Mouse (Mus musculus): ENCODE data around the gene Prkce. TPM values are rescaled to one million over a fixed set of nuclear protein-coding genes. Genes with fewer than 3 reads are reported as not detected.

Gene Prkce
- polyA plus RNA-seq, 1 experiment from 2014 or later = 6.7 TPM

DNA sequence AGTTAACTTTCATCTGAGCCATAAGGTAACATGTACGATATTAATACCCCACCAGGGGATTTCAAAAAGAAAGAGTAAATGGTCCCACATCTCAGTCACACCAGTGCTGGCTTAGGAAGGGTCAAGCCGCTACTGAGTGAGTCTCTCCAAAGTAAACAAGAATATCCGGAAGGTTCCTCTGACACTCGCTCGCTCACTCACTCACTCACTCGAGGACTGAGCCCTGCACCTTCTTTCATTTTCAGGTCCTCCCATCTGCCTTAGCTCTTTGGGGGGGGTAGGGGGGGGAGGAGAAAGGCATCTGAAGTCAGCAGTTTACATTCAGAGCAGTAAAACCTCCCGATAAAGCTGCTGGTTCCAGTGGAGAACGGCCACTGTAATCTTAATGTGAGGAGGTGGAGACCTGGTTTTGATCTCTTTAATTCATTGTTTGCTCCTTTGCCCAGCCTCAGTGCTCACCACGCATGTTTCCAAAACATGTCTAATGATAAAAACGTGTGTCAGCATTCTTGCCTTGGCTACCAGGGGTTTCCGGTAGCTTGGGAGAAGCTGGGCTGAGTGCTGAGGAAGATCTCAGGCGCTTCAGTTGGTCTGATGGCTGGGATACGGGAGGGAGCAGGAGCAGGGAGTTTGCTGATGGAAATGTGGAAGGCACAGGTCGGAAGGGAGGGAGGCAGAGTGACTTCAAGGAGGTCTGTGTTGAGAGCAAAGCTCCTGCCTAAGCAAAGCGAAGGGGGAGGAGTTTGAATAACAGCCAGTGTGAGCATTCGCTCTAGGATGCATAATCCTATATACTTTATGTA lies 161.9 kb downstream of the Prkce start:
- Histone ChIP-seq H3K27me3 (no peaks in the 10 kb centered on the region), H3K4me3 (no peak overlapping the region), H3K4me2 (peak overlapping the region; percentile 44), H3K9me3 (no peaks in the 10 kb centered on the region), H3K4me1 (peaks cover 35% of the 10 kb centered on the region), H3K36me3 (no peaks in the 10 kb centered on the region), H3K27ac (peak overlapping the region; percentile 41; the same call in 1 of the 2 replicates), H3K9ac (no peak overlapping the region)
- peak; percentile 43; the same call in 1 of the 2 replicates for ATAC-seq (ENCODE audit: borderline replicate concordance, extremely low read depth, low FRiP score, low TSS enrichment)
- WGBS = 6% methylated on average over 16 of the region's 16 CpGs

DNA sequence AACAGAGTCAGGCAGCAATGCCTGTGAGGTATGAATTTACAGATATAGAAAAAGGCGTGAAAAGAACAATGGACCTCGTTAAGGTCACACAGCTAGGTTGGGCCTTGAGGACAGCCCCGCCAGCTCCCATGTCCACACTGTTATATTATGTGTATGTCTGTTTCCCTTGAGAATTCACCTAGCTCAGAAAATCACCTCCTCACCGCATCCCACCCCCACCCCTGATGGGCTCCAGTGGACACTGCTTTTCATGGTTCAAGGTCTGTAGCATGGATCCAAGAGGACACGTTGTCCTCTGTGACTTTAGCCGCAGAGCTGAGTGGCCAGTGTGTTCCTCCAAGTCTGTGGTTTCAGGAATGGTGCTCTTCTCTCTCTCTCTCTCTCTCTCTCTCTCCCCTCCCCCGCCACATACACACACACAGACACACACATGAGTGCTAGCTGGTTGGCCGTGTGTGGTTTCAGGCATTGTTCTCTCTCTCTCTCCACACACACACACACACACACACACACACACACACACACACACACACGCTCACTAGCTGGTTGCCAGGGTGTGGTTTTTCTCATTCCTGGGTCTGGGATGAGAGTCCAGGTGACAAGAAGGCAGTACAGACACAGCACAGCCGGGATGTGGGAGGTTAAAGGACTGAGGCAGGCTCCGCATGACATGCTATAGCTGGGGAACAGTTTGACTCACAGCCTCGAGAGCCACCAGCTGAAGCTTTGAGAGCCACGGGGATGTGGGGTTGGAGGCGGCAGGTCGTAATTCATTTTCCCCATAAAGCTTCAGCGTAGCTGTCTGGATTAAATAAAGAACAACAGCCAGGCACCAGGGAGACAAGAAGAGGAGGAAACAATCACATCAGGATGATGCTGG lies 162.7 kb downstream of the Prkce start:
- 41% methylated on average over 15 of the region's 16 CpGs for WGBS
- Histone ChIP-seq H3K4me1 (peaks cover 35% of the 10 kb centered on the region), H3K9me3 (no peaks in the 10 kb centered on the region), H3K4me3 (no peak overlapping the region), H3K27ac (peak overlapping the region; percentile 41; the same call in 1 of the 2 replicates), H3K36me3 (no peaks in the 10 kb centered on the region), H3K27me3 (no peaks in the 10 kb centered on the region), H3K4me2 (peak overlapping the region; percentile 44; the same call in 1 of the 2 replicates), H3K9ac (no peak overlapping the region)
- ATAC-seq (ENCODE audit: borderline replicate concordance, extremely low read depth, low FRiP score, low TSS enrichment) = peak; percentile 13; the same call in 1 of the 2 replicates

DNA sequence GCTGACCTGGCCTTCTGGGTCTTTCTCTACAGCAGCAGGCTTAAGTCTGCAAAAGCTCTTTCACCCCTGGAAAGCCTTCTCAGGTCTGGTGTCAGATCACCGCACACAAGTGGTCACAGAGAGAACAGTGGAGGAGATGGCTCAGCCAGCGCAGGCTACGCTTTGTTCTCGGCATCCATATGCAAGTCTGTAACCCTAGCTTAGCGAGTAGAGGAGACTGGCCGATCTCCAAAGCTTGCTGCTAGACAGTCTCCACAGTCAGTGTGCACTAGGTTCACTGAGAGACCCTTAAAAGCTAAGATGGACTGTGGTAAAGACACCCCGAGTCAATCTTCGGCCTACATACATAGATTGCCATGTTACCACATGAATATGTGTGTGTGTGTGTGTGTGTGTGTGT lies 164.2 kb downstream of the Prkce start:
- Histone ChIP-seq H3K36me3 (no peaks in the 10 kb centered on the region), H3K4me2 (no peak overlapping the region), H3K4me3 (no peak overlapping the region), H3K27me3 (no peaks in the 10 kb centered on the region), H3K9ac (no peak overlapping the region), H3K4me1 (peaks cover 40% of the 10 kb centered on the region), H3K9me3 (no peaks in the 10 kb centered on the region), H3K27ac (0 out of 2 replicates have a peak overlapping the region, but pooled peaks have one; percentile 10)
- no peak for ATAC-seq (ENCODE audit: borderline replicate concordance, extremely low read depth, low FRiP score, low TSS enrichment)
- WGBS = 76% methylated on average over 8 of the region's 8 CpGs

DNA sequence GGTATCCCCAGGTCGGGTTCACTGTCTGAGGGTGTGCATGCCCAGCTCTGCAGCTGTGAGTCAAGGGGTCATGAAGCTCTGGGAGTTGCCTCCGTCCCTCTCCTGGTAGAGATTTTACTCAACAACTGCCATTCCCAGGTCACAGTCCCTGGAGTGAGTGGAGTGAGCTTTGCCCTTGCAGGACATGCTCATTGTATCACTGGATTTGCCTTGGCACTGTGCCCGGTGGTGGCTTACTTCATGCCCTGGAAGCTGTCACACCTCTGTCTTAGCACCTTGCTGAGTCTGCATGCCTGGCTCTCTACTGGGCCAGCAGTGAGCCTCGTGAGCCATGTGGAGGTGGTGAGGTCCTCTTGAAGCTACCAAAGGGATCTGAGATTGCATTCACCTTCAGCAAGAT lies 167.4 kb downstream of the Prkce start:
- H3K4me3 ChIP-seq = no peak overlapping the region
- no peak overlapping the region for H3K4me2 ChIP-seq
- no peaks in the 10 kb centered on the region for H3K36me3 ChIP-seq
- peaks cover 25% of the 10 kb centered on the region for H3K4me1 ChIP-seq
- H3K9me3 ChIP-seq = no peaks in the 10 kb centered on the region
- ATAC-seq (ENCODE audit: borderline replicate concordance, extremely low read depth, low FRiP score, low TSS enrichment) = no peak
- 78% methylated on average over 4 of the region's 4 CpGs for WGBS
- H3K27me3 ChIP-seq = no peaks in the 10 kb centered on the region
- H3K27ac ChIP-seq = no peak overlapping the region
- H3K9ac ChIP-seq = no peak overlapping the region

DNA sequence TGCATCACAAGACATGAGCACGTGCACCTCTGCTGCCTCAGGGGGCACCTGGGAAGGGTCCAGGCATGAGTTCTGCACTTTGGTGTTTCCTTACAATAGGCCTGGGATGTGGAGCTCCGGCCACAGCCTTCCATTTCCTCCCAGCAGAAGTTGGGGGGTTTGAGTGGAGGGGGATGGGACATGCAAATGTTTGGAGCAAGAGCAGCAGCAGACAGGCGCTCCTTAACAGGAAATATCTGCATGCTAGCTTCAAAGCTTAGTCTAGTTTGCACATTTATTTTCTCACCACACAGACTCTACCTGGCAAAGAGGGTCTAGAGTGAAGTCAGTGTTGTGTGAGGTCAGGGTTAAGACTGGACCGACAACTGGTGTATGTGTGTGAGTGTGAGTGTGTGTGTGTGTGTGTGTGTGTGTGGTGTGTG lies 169.1 kb downstream of the Prkce start:
- H3K9me3 ChIP-seq = no peaks in the 10 kb centered on the region
- H3K36me3 ChIP-seq = no peaks in the 10 kb centered on the region
- H3K27me3 ChIP-seq = no peaks in the 10 kb centered on the region
- 27% methylated on average over 4 of the region's 4 CpGs for WGBS
- no peak overlapping the region for H3K4me3 ChIP-seq
- H3K4me2 ChIP-seq = no peak overlapping the region
- no peak overlapping the region for H3K9ac ChIP-seq
- H3K4me1 ChIP-seq = peaks cover 8% of the 10 kb centered on the region
- peak overlapping the region; percentile 30 for H3K27ac ChIP-seq
- ATAC-seq (ENCODE audit: borderline replicate concordance, extremely low read depth, low FRiP score, low TSS enrichment) = peak; percentile 62

DNA sequence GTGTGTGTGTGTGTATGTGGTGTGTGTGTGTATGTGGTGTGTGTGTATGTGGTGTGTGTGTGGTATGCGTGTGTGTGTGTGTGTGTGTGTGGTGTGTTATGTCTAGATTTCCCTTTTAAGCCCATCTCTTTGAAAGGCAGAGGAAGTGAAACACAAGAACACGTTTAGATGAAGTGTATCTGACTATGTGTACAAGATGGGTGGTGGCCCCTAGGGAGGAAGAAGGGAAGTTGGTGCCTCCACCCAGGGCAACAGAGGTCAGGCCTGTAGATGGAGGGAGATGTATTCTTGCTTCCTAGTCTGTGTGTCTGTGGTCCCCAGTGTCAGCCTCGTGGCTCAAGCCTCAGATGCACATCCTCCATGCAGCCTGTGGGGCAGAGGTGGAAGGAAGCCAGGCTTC lies 169.5 kb downstream of the Prkce start:
- no peaks in the 10 kb centered on the region for H3K27me3 ChIP-seq
- WGBS = 38% methylated on average over 3 of the region's 3 CpGs
- 0 out of 2 replicates have a peak, but pooled peaks cover 5% of the 10 kb centered on the region for H3K4me1 ChIP-seq
- H3K9me3 ChIP-seq = no peaks in the 10 kb centered on the region
- H3K9ac ChIP-seq = no peak overlapping the region
- ATAC-seq (ENCODE audit: borderline replicate concordance, extremely low read depth, low FRiP score, low TSS enrichment) = no peak
- H3K27ac ChIP-seq = peak overlapping the region; percentile 30; the same call in 1 of the 2 replicates
- H3K4me3 ChIP-seq = no peak overlapping the region
- H3K36me3 ChIP-seq = no peaks in the 10 kb centered on the region
- H3K4me2 ChIP-seq = no peak overlapping the region

DNA sequence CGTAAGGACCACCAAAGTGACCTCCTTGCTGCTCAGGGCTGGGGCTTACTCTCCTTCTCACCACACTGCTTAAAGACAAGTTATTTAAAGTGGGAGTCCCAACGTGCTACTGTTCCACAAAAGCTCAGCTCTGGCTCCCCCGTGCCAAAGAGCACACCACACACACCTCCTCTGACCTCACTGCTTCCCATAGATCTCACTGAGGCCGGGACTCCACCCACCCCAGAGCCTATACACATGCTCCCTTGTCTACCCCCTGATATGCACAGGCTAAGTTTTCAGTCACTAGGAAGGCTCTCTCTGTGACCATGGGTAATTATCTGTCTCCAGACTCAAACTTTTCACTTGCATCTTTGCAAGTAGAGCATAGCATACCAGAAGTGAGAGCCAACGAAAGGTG lies 170.7 kb downstream of the Prkce start:
- H3K27ac ChIP-seq = no peak overlapping the region
- H3K4me3 ChIP-seq = no peak overlapping the region
- H3K9me3 ChIP-seq = no peaks in the 10 kb centered on the region
- H3K36me3 ChIP-seq = no peaks in the 10 kb centered on the region
- 58% methylated on average over 5 of the region's 5 CpGs for WGBS
- no peak for ATAC-seq (ENCODE audit: borderline replicate concordance, extremely low read depth, low FRiP score, low TSS enrichment)
- H3K9ac ChIP-seq = no peak overlapping the region
- no peaks in the 10 kb centered on the region for H3K27me3 ChIP-seq
- 0 out of 2 replicates have a peak, but pooled peaks cover 5% of the 10 kb centered on the region for H3K4me1 ChIP-seq
- H3K4me2 ChIP-seq = no peak overlapping the region

DNA sequence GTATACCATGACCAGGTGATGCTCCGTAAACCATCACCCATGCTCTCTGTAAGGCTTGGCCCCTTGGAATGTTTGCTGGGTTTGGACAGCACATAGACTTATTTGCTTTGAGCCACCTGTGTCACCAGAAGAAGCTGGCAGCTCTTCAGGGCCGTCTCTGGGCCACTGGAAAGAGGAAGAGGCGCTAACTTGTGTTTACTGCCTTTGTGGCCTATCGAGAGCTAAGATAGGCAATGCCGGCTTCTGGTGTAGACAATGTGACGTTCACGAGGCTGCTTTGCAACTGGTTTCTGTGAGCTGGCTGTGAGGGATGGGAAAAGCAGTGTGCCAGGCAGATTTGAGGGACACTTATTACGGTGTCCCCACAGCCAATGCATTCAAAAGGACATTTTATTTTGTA lies 176.4 kb downstream of the Prkce start:
- H3K9me3 ChIP-seq = no peaks in the 10 kb centered on the region
- no peaks in the 10 kb centered on the region for H3K36me3 ChIP-seq
- H3K4me3 ChIP-seq = no peak overlapping the region
- no peak overlapping the region for H3K4me2 ChIP-seq
- H3K27ac ChIP-seq = no peak overlapping the region
- no peaks in the 10 kb centered on the region for H3K27me3 ChIP-seq
- 37% methylated on average over 8 of the region's 8 CpGs for WGBS
- no peak overlapping the region for H3K9ac ChIP-seq
- ATAC-seq (ENCODE audit: borderline replicate concordance, extremely low read depth, low FRiP score, low TSS enrichment) = no peak
- H3K4me1 ChIP-seq = peaks cover 10% of the 10 kb centered on the region; the same call in 1 of the 2 replicates

DNA sequence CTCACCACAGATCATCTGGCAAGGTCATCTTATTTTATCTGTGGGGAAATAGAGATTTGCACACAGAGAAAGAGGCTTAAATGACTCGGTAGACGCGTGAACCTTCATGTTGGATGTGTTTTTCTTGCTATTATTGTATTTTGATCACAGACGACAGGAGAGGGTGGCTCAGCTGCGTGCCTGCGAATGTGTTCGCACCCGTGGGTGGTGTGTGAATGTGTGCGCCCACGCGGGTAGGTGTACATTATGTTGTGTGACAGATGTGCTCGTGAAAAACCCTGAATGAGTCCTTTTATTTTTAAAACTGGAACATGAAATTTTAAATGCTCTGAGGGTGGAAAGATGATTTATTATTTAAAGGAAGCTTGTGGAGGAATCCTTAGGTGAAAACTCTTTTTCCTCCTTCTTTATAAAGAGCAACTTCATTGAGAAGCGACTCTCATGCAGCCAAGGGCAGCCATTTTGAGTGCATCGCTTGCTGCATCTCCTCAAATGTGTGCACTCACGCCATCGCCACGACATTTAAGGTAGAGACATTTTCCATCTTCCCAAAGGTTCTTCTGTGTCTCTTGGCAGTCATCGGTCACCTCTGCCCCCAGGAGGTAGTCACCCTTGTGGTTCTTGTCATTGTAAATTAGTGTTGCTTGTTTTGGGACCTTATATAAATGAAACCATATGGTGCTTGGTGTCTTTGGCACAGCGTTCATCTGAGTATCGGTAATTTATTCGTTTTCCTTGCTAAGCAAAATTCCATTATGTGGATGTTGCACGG lies 177.8 kb downstream of the Prkce start:
- no peaks in the 10 kb centered on the region for H3K9me3 ChIP-seq
- H3K27me3 ChIP-seq = no peaks in the 10 kb centered on the region
- H3K9ac ChIP-seq = no peak overlapping the region
- no peak overlapping the region for H3K4me3 ChIP-seq
- no peak overlapping the region for H3K27ac ChIP-seq
- ATAC-seq (ENCODE audit: borderline replicate concordance, extremely low read depth, low FRiP score, low TSS enrichment) = no peak
- no peak overlapping the region for H3K4me2 ChIP-seq
- 86% methylated on average over 22 of the region's 22 CpGs for WGBS
- H3K4me1 ChIP-seq = peaks cover 15% of the 10 kb centered on the region
- H3K36me3 ChIP-seq = no peaks in the 10 kb centered on the region

DNA sequence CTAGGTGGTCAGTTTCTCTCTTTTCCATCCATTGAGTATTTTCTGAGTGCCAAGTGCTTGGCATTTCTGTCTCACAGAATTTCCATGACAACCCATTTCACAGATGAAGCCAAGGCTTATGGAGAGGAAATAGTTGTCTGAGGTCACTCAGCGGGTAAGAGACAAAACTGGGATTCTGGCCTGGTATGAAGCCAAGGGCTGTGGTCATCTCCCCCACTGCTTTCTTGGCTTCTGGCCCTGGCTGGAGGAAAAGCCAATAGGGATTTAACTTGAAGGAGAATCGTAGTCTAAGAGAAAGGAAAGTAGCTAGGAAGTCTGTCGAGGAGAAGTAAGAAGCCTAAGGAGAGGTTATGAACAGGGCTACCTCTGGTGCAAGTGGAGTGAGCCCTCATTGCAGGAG lies 182.7 kb downstream of the Prkce start:
- Histone ChIP-seq H3K4me3 (0 out of 2 replicates have a peak overlapping the region, but pooled peaks have one; percentile 2), H3K27ac (peak overlapping the region; percentile 91), H3K9ac (no peak overlapping the region), H3K27me3 (no peaks in the 10 kb centered on the region), H3K4me1 (peaks cover 44% of the 10 kb centered on the region), H3K36me3 (no peaks in the 10 kb centered on the region), H3K4me2 (peak overlapping the region; percentile 42), H3K9me3 (no peaks in the 10 kb centered on the region)
- WGBS = 34% methylated on average over 3 of the region's 3 CpGs
- ATAC-seq (ENCODE audit: borderline replicate concordance, extremely low read depth, low FRiP score, low TSS enrichment) = peak; percentile 29; the same call in 1 of the 2 replicates

DNA sequence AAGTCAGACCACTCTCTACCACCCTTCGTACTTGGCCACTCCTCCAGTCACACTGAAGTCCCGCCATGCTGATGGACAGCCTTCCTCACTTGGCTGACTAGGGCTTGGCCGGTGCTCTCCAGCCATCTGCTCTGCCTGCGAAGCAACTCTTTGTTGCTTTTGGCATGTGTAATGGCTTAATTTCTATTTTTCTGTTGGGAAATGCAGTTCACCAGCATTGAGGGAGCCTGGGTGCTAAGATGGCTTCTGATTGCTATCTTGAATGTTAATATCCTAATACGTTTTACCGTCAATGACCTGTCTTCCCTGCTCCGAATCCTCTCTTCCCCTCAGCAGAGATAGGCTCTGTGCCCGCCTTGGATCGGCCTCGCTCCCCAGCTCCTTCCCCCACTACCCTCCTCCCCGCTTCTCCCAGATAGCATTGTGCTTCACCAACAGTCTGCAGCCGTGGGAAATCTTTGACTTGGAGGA lies 183.2 kb downstream of the Prkce start:
- ATAC-seq (ENCODE audit: borderline replicate concordance, extremely low read depth, low FRiP score, low TSS enrichment) = peak; percentile 69; the same call in 1 of the 2 replicates
- Histone ChIP-seq H3K36me3 (no peaks in the 10 kb centered on the region), H3K27me3 (no peaks in the 10 kb centered on the region), H3K27ac (peak overlapping the region; percentile 91), H3K9me3 (no peaks in the 10 kb centered on the region), H3K4me2 (peak overlapping the region; percentile 42), H3K4me3 (0 out of 2 replicates have a peak overlapping the region, but pooled peaks have one; percentile 2), H3K9ac (no peak overlapping the region), H3K4me1 (peaks cover 47% of the 10 kb centered on the region)
- 31% methylated on average over 12 of the region's 12 CpGs for WGBS
